Mouse (Mus musculus): Measurements from ENCODE around the gene Smim4.

Smim4 gene

DNA sequence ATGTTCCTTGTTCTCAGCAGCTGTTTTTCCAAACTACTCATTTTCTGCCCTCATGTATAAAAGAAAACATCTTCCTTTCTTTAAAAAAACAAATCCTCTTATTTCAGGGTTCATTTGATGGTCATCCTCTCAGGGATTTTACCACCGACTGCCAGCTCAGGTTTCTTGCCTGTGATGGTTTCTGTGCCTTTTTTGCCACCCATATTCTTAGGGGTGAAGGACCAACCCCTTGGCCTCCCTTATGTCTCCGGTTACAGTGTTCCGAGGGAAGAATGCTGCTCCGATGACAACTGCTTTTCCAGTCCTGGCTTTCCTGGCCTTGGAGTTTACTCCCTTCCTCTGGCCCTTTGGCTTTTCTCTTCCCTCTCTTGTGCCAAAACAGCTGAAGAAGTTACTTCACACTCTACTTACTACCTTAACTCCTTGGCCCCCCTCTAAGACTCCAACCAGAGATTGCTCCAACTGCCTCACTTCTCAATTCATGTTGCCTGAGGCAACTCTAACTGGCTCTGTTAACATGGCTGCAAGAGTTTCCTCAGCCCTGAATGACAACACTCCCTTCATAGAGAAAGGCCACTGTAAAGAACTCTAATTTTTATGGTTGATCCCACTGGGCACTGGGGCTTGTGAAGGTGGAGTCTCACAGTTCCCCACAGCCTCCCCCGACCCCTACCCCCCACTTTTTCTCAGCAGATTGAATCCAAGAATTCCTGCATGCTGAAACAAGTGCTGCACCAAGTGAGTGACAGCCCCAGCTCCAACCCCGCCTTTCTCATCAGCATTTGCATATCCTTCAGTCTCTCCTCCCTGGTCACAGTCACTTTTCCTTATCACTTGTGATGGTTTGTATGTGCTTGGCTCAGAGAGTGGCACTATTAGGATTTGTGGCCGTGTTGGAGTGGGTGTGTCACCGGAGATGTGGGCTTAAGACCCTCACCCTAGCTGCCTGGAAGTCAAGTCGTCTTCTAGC, 3.4 kb downstream of the Smim4 start:
- no peak for DNase-seq (ENCODE audit: low read depth, low spot score)

DNA sequence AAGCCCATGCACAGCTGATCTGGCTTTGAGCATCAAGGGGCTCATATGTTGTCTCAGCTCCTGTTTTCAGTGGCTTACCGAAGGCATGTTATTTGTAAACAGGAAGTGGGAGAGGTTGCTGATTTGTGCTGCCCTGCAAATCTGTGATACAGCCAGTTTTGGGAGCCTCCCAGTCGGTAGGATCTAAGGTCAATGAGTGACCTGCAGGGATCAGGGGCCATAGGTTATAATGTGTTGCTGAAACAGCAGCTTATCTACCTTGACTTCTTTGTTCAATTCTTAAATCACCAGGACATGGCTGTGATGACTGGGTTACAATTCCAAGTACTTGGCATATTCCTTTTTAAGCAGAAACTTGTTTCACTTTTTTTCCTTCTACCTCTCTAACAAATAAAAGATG, 13.2 kb downstream of the Smim4 start:
- no peak for DNase-seq (ENCODE audit: low read depth, low spot score)

DNA sequence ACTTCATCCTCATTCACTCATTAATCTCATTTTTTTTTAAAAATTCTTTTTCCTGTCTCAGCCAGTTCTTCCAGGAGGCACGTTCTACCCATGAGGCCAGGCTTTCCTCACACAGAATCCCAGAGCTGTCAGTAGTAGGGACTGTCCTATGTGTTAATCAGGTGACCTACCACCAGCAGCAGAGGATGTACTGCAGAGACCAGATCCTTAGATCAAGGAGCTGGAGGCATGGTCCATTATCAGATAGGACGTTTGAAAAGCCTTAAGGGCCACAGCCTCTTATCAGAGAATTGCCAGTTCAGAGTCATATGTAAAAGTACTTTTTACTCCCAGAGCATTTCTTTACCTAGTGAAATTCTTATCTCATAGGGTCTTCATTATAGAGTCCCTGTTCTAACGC, 14.7 kb downstream of the Smim4 start:
- DNase-seq (ENCODE audit: low read depth, low spot score), result no peak

DNA sequence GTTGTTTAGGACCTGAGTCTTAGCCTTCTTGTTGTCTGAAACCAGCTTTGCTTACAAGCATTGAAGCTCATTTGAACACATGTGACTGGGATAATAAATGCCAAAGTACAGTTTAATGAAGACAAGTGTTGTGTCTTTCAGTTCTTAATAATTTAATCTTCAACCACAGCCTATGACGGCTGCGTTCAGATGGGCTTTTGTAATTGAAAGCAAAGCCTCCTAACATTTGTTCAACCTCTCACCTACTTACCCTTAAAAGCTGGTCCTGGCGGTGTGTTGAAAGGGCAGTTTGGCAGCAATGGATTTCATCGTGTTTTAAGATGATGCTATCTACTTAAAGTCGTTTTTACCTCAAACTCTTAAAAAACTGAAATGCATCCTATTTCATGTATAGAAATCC, 16.6 kb downstream of the Smim4 start:
- no peak for DNase-seq (ENCODE audit: low read depth, low spot score)

DNA sequence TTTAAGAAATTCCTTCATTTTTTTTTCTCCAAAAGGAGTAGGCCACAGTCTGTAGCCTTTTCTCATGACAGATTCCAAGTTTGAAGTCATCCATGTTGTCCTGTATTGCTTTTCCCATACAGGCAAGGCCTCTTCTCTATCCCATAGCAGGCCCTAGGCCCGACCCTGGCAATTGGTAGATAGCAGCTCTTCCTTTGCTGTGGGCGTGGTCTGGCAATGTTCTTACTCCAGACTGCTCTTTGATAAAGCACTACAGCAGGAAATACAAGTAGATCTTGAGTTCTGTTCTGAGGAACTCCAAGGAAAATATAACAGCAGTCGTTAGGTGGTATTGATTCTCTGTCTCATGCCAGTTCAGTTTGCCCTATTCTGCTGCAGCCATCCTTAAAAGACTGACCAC, 18.1 kb downstream of the Smim4 start:
- no peak for DNase-seq (ENCODE audit: low read depth, low spot score)

DNA sequence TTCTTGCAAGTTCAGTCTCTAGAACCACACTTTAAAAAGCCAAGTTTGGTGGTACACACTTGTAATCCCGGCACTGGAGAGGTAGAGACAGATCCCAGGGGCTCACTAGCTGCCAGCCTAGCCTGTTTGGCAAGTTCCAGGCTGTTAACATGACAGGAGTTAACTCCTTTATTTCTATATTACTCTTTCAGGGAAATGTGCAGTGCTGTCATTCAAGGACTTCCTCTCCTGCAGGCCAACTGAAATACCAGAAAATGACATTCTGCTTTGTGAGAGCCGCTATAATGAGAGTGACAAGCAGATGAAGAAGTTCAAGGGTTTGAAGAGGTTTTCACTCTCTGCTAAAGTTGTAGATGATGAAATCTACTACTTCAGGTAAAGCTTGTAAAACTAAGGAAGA, 23.6 kb downstream of the Smim4 start:
- DNase-seq (ENCODE audit: low read depth, low spot score), result no peak

DNA sequence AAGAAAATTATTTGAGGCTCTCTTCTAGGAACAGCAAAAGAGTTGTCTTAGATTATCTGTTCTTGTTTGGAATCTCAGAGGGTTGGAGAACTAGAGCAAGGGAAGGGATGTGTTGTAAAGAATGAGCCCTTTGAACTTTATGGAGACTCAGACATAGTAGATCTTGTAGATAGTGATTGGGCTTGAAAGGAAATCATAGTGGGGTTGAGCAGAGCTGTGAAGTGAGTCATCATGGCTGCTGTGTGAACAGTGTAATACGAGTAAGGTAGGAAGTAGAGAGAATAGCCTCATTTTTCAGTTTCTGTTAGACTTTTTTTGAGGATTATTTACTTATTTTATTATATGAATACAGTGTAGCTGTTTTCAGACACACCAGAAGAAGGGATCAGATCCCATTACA, 38.8 kb downstream of the Smim4 start:
- DNase-seq (ENCODE audit: low read depth, low spot score), result no peak

DNA sequence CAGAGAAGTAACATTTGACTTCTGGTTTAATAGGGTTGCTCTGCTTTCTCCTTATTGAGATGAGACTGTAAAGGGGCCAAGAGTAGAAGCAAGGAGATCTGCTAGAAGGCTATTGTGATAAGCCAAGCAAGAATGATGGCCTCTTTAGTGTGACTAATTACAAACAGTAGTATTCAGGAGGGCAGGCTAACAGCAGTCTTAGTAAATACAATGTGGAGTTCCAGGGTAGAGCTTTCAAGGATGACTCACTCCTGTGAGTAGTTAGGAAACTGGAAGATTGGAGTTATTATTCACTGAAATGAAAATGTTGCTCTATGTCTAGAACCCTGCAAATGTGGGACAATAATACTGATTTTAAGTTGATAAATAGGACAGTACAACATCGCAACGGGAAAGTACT, 40.2 kb downstream of the Smim4 start:
- DNase-seq (ENCODE audit: low read depth, low spot score), result no peak

DNA sequence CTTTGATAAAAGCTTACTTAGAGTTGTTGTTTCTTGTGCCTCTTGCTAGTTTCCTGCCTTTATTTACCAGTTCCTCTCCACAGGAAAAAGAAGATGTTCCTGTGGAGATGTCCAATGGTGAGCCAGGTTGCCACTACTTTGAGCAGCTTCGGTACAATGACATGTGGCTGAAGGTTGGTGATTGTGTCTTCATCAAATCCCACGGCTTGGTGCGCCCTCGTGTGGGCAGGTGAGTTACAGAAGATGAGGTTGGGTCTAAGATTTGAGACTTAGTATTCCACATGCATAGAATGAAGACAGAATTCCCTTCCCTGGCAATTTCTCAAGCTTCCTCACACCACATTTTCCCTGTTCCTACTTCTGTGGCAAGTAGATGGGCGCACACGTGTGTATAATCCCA, 41.3 kb downstream of the Smim4 start:
- DNase-seq (ENCODE audit: low read depth, low spot score), result no peak

DNA sequence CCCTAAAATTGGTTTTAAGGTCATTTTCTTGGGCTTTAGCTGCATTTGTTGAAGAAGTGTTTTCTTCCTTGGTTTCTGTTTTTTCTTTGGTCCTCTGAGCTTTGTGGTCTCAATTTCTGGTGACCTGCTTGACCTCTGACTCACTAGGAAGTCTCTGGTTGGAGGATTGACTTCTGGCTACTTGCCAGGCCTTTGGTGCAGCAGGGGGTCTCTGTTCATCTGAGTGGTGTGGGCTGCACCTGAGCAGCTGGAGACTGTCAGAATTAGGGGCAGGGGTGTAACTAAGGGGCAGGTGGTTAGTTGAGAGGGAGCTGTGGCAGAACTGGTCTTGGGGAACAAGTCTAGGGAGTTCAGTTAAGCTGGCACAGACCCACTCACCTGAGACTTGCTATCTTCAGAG, 47.6 kb downstream of the Smim4 start:
- no peak for DNase-seq (ENCODE audit: low read depth, low spot score)

DNA sequence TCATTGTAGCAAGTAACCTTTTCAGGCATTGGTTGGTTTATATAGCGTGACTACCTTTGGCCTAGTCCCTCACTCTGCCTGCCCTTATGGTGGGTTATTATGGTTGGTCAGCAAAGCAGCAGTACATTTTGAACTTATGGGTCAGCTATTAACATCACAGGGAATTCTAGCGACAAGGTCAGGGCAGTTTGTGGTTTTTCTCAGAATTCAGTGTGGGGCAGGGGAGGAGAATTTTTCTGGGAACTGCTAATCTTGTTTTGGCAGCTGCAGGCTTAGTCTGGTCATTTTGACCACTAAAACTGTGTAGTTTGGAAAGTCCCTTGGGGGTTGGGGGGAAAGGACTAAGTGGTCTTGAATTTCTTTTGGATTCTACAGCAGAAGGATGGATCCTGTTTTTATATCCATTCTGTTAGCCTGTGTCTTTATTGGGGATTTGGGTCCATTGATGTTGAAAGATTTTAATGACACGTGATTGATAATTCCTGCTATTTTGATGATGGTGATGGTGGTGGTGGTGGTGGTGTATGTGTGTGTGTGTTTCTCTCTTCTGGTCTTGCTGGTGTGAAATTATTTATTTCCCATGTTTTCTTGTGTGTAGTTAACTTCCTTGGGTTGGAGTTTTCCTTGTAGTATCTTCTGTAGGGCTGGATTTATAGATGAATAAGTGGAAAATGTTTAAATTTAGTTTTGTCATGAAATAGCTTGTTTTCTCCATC, 49.3 kb downstream of the Smim4 start:
- no peak for DNase-seq (ENCODE audit: low read depth, low spot score)

DNA sequence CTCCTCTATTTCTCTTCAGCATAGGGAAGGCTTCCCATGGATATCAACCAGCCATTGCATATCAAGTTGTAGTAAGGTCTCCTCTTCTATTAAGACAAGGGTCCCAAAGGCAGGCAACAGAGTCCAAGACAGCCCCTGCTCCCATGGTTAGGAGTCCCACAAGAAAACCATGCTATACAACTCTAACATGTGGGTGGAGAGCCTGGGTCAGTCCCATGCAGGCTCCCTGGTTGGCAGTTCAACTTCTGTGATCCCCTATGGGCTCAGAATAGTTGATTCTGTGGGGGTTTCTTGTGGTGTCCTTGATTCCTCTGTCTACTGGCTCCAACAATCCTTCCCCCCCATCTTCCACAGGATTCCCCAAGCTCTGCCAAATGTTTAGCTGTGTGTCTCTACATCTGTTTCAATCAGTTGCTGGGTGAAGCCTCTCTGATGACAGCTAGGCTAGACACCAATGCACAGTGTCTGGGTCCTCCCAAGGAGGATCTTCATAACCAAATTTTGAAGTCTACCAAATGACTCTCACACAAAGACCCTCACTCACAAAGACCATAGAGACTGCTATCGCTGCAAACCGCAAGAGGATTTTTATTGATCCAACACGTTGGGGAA, 50.1 kb downstream of the Smim4 start:
- no peak for DNase-seq (ENCODE audit: low read depth, low spot score)

DNA sequence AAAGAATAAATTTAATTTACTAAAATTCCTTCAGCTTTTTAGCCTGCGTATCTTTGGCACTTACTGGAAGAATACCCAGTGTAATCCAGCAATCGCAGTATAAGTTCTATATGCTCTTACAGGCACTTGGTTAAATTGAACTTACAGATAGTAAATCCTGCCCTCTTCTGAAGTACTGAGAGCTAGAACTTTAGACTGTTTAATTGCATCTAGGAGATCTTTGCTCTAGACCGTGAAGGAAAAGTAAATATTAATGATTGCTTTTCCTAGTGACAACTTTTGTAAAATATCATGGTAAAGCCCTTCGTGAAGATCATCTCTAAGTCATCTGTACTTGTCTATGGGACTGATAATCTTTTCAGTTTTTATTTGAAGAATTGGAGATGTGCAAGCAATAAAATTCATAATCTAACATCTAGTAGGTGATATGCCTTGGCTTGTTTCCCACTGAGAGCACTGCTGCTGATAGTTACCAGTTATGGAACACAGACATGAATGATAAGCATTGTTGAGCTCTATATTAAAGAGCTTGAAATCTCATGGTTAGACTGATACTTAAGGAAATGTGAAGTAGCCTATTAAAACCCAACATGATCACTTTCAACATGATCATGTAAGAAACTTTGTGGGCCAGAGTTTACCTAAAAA, 59.5 kb downstream of the Smim4 start:
- no peak for DNase-seq (ENCODE audit: low read depth, low spot score)

DNA sequence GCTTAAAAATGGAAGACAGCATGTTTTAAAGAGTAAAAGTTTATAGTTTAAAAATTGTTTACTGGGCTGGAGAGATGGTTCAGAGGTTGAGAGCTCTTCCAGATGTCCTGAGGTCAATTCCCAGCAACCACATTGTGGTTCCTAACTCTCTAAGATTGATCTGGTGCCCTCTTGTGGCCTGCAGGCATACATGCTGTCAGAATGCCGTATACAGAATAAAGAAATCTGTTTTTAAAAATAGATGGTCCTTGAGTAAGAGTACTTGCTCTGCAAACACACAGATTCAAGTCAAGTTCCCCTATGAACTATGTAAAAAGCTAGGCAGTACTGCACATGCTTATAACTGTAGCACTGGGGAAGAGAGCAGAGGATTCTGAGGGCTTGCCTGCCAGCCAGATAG, 66.5 kb downstream of the Smim4 start:
- no peak for DNase-seq (ENCODE audit: low read depth, low spot score)

DNA sequence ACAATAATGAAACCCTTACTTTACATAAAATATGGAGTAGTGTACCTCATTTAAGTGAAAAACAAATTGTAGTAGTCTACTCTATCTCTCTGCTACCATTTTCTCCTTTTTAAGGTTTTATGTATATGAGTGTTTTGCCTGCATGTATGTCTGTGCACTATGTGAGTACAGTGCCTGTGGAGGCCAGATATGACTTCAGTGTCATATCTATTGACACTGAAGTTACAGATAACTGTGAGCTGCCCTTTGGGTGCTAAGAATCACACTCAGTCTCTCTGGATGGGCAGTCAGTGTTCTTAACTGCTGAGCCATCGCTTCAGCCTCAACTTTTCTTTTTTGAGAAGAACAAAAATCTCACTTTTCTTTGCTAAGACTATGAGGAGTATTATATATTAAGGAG, 82.9 kb downstream of the Smim4 start:
- DNase-seq (ENCODE audit: low read depth, low spot score), result no peak

DNA sequence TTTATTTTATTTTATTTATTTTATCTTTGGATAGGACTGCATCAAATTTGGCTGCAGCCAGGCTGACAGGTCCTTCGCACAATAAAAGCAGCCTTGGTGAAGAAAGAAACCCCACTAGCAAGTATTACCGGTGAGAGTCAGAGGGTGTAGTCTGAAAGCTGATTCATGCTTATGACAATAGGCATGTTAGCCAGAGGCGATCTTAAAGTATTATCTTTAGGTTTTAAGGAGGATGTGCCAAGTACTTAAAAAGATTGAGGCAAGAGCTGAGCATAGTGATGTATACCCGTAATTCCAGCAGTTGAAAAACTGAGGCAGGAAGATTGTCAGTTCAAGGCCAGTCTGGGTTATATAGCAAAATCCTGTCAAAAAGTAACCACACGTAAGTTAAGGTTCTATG, 83.5 kb downstream of the Smim4 start:
- no peak for DNase-seq (ENCODE audit: low read depth, low spot score)
